Mouse (Mus musculus): ENCODE results near the gene Olfr873.

- no peak for TF ChIP-seq CTCF (conservative IDR thresholded peaks at IDR 0.05; ENCODE audit: low read length)
- TF ChIP-seq NANOG (IDR thresholded peaks at IDR 0.05; ENCODE audit: borderline replicate concordance, low read length): no peak
Observed at GRCm38 (mm10) chr9:20298232-20298631, at the start of gene Olfr873.
